ENCODE assay signal across 11 mouse cellular contexts in the genomic region with DNA sequence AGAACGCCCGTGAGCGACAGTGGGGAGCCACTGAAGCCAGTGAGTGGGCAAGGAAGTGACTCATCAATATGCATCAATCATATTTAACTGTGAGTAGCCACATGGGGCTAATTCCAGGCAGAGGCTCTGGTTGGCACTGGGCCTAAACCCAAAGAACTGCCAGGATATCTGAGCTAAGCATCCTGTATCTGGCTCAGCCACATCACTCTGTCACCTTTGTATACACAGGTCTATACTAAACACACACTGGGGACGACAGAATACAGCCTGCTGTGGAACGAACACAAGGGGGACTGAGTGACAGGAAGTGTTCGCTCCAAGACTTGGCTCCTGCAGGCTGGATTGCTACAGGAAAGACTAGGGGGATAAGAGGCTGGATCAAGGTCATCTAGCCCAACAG. TPM values are rescaled to one million over a fixed set of nuclear protein-coding genes. Genes with fewer than 3 reads are reported as not detected.
DNase-seq lines count a peak whose midpoint lies in the region; ATAC-seq and TF ChIP-seq lines count a peak whose summit lies in the region.
"Had no signal": no experiment of that assay in that cellular context is flagged by ENCODE, and none has a peak within 500 bp of the region (broad histone marks: within the 10 kb centered on the region; RNA-seq: fewer than 3 reads in every experiment).

No protein-coding gene starts in this region.

- no peaks in the 10 kb centered on the region for H3K9me3 ChIP-seq in intestine, postnatal 0 days (ENCODE audit: control insufficient read depth)
- no peaks in the 10 kb centered on the region for H3K9me3 ChIP-seq in intestine, embryonic 16.5 days (ENCODE audit: control insufficient read depth, low read length)
- H3K9me3 ChIP-seq in midbrain, postnatal 0 days (ENCODE audit: low read length): no peaks in the 10 kb centered on the region
- H3K9me3 ChIP-seq in midbrain, embryonic 10.5 days (replicated peaks): no peaks in the 10 kb centered on the region

- ATAC-seq in intestine, postnatal 0 days: no peak
- ATAC-seq in intestine, embryonic 16.5 days: no peak
- no peak for ATAC-seq in midbrain, postnatal 0 days (ENCODE audit: low FRiP score)
- ATAC-seq: forebrain, embryonic 14.5 days had no signal

- no peak for TF ChIP-seq POLR2A in myocyte (IDR thresholded peaks at IDR 0.05; ENCODE audit: insufficient read length, low read depth)

- no peaks in the 10 kb centered on the region for H3K4me1 ChIP-seq in intestine, postnatal 0 days (replicated peaks; ENCODE audit: control insufficient read depth, insufficient read depth, low read length)
- H3K4me1 ChIP-seq in intestine, embryonic 16.5 days (ENCODE audit: control insufficient read depth, insufficient read depth, low read length): peaks cover 5% of the 10 kb centered on the region; the same call in 1 of the 2 replicates
- no peaks in the 10 kb centered on the region for H3K4me1 ChIP-seq in midbrain, postnatal 0 days (ENCODE audit: insufficient read depth, low read length)
- H3K4me1 ChIP-seq in midbrain, embryonic 10.5 days: peaks cover 9% of the 10 kb centered on the region; the same call in 1 of the 2 replicates

- H3K79me2 ChIP-seq in myocyte (ENCODE audit: control insufficient read depth, insufficient read depth): no peaks in the 10 kb centered on the region

- peak; percentile 62 to 85 for DNase-seq in adrenal gland, adult (ENCODE audit: inconsistent age in 2 of 2, low spot score in 1 of 2)
- DNase-seq in adrenal gland, adult 8-10 months: no peak
- DNase-seq in midbrain, postnatal 0 days (ENCODE audit: low spot score): peak; percentile 36
- no peak for DNase-seq in midbrain, embryonic 10.5 days (ENCODE audit: low spot score)
- DNase-seq in gastrocnemius, postnatal 4 days (ENCODE audit: low spot score in 2 of 2): no peak
- DNase-seq: embryo, embryonic 11 days had no signal

- peaks cover 6% of the 10 kb centered on the region; the same call in 1 of the 2 replicates for H3K36me3 ChIP-seq in intestine, postnatal 0 days (ENCODE audit: control insufficient read depth, insufficient read depth)
- H3K36me3 ChIP-seq in intestine, embryonic 16.5 days (ENCODE audit: control insufficient read depth, insufficient read depth, low read length): 0 out of 2 replicates have a peak, but pooled peaks cover 6% of the 10 kb centered on the region
- H3K36me3 ChIP-seq in midbrain, postnatal 0 days (ENCODE audit: insufficient read depth, low read length): peaks cover 4% of the 10 kb centered on the region; the same call in 1 of the 2 replicates
- peaks cover 20% of the 10 kb centered on the region for H3K36me3 ChIP-seq in midbrain, embryonic 10.5 days
- H3K36me3 ChIP-seq in myocyte (ENCODE audit: control insufficient read depth, insufficient read depth): no peaks in the 10 kb centered on the region

- H3ac ChIP-seq in myocyte (ENCODE audit: control insufficient read depth, insufficient read length): no peak overlapping the region

- H3K27ac ChIP-seq in intestine, postnatal 0 days (ENCODE audit: low read depth, low read length): peak overlapping the region; percentile 28; the same call in 1 of the 2 replicates
- H3K27ac ChIP-seq in intestine, embryonic 16.5 days (ENCODE audit: low read length): no peak overlapping the region
- no peak overlapping the region for H3K27ac ChIP-seq in midbrain, postnatal 0 days (ENCODE audit: low read depth, low read length)
- H3K27ac ChIP-seq in midbrain, embryonic 10.5 days (replicated peaks): no peak overlapping the region
- H3K27ac ChIP-seq: macrophage had no signal

- H3K4me3 ChIP-seq in intestine, postnatal 0 days (ENCODE audit: low read depth, low read length): no peak overlapping the region
- no peak overlapping the region for H3K4me3 ChIP-seq in intestine, embryonic 16.5 days (ENCODE audit: low read length)
- no peak overlapping the region for H3K4me3 ChIP-seq in midbrain, postnatal 0 days (ENCODE audit: low read depth, low read length)
- no peak overlapping the region for H3K4me3 ChIP-seq in midbrain, embryonic 10.5 days
- H3K4me3 ChIP-seq in myocyte: no peak overlapping the region

- 0 out of 2 replicates have a peak, but pooled peaks have one; percentile 10 for TF ChIP-seq CTCF in intestine, postnatal 0 days (IDR thresholded peaks at IDR 0.05; ENCODE audit: low read depth)
- TF ChIP-seq CTCF in midbrain, postnatal 0 days (IDR thresholded peaks at IDR 0.05): no peak

- no peak overlapping the region for H3K9ac ChIP-seq in intestine, postnatal 0 days (ENCODE audit: low read depth, low read length)
- no peak overlapping the region for H3K9ac ChIP-seq in intestine, embryonic 16.5 days (ENCODE audit: low read depth, low read length)
- H3K9ac ChIP-seq in midbrain, postnatal 0 days (replicated peaks; ENCODE audit: low read length, poor library complexity, severe bottlenecking): no peak overlapping the region

- no peak overlapping the region for H3K4me2 ChIP-seq in intestine, postnatal 0 days (replicated peaks; ENCODE audit: low read depth)
- no peak overlapping the region for H3K4me2 ChIP-seq in intestine, embryonic 16.5 days (ENCODE audit: low read depth, low read length)
- no peak overlapping the region for H3K4me2 ChIP-seq in midbrain, postnatal 0 days (ENCODE audit: low read depth, low read length, poor library complexity, severe bottlenecking)
- peak overlapping the region; percentile 5 for H3K4me2 ChIP-seq in myocyte (ENCODE audit: low read depth)

- 74% methylated on average over 6 of the region's 6 CpGs for WGBS in intestine, postnatal 0 days
- 56% methylated on average over 6 of the region's 6 CpGs for WGBS in intestine, embryonic 16.5 days
- 60% methylated on average over 6 of the region's 6 CpGs for WGBS in midbrain, postnatal 0 days
- 88% methylated on average over 6 of the region's 6 CpGs for WGBS in midbrain, embryonic 10.5 days

- H3K27me3 ChIP-seq in intestine, postnatal 0 days (replicated peaks; ENCODE audit: control insufficient read depth, insufficient read depth, low read length): no peaks in the 10 kb centered on the region
- no peaks in the 10 kb centered on the region for H3K27me3 ChIP-seq in intestine, embryonic 16.5 days (replicated peaks; ENCODE audit: control insufficient read depth, insufficient read depth, low read length)
- H3K27me3 ChIP-seq in midbrain, postnatal 0 days (ENCODE audit: insufficient read depth, low read length): no peaks in the 10 kb centered on the region
- no peaks in the 10 kb centered on the region for H3K27me3 ChIP-seq in midbrain, embryonic 10.5 days (ENCODE audit: low read depth, poor library complexity, severe bottlenecking)
- no peaks in the 10 kb centered on the region for H3K27me3 ChIP-seq in myocyte (ENCODE audit: control insufficient read depth, insufficient read depth, insufficient read length)

TF ChIP-seq in myocyte, 11 proteins besides CTCF, POLR2A, EP300 and RAD21:
- TF ChIP-seq POLR2AphosphoS2 (IDR thresholded peaks at IDR 0.05; ENCODE audit: insufficient read length, low read depth) (no peak), REST (IDR thresholded peaks at IDR 0.05; ENCODE audit: insufficient read depth, insufficient read length) (no peak), SRF (IDR thresholded peaks at IDR 0.05; ENCODE audit: control insufficient read depth, insufficient read length, low read depth) (no peak), CEBPB (IDR thresholded peaks at IDR 0.05; ENCODE audit: insufficient read depth, poor library complexity, severe bottlenecking) (no peak), TCF12 (IDR thresholded peaks at IDR 0.05; ENCODE audit: insufficient read depth, poor library complexity, severe bottlenecking) (no peak), USF1 (IDR thresholded peaks at IDR 0.05; ENCODE audit: low read depth) (no peak), MYOD1 (IDR thresholded peaks at IDR 0.05; ENCODE audit: control insufficient read depth in 1 of 3, insufficient read length in 2 of 3, low read depth in 2 of 3) (no peak), MYOG (IDR thresholded peaks at IDR 0.05; ENCODE audit: control insufficient read depth in 1 of 3, insufficient read depth in 1 of 3, insufficient read length in 2 of 3, low read depth in 2 of 3) (no peak), TCF3 (IDR thresholded peaks at IDR 0.05; ENCODE audit: insufficient read length, low read depth) (no peak), E2F4 (IDR thresholded peaks at IDR 0.05; ENCODE audit: insufficient read depth) (no peak), MAX (IDR thresholded peaks at IDR 0.05; ENCODE audit: low read depth) (no peak)

RNA-seq across cellular contexts. Expression of a gene that starts 16.5 kb away (rescaled TPM):
- total RNA-seq in adrenal gland, adult 8-10 months (2022): 10 to 100 TPM; 32.8 to 55.5 (median 44.3) TPM
- polyA plus RNA-seq in intestine, postnatal 0 days (2015; fragmentation: Nextera tagmentation; extraction: Ambion mirVana): 242 and 257 TPM in 2 replicates
- 250 and 291 TPM in 2 replicates for polyA plus RNA-seq in intestine, embryonic 16.5 days (2015; fragmentation: Nextera tagmentation; extraction: Ambion mirVana)
- total RNA-seq in midbrain, postnatal 0 days (2014; rRNA removed): 25.0 and 29.8 TPM in 2 replicates
- polyA plus RNA-seq in midbrain, postnatal 0 days (2015; fragmentation: Nextera tagmentation; extraction: Ambion mirVana): 19.6 and 20.0 TPM in 2 replicates
- polyA plus RNA-seq in midbrain, embryonic 10.5 days (2016; fragmentation: Nextera tagmentation; extraction: Ambion mirVana): 10.7 and 11.2 TPM in 2 replicates
- polyA plus RNA-seq in myocyte (2012; fragmentation: generic; extraction: Trizol): 24.0 TPM
- 10 to 100 TPM; 20.1 to 22.6 TPM for total RNA-seq in gastrocnemius, postnatal 4 days (2021)

RNA-seq across cellular contexts. Expression of a gene that starts 40.3 kb away (rescaled TPM):
- total RNA-seq in adrenal gland, adult 8-10 months (2022): 10 to 100 TPM; 23.6 to 34.1 (median 29.9) TPM
- polyA plus RNA-seq in intestine, postnatal 0 days (2015; fragmentation: Nextera tagmentation; extraction: Ambion mirVana): 25.7 and 26.1 TPM in 2 replicates
- 73.5 and 88.2 TPM in 2 replicates for polyA plus RNA-seq in intestine, embryonic 16.5 days (2015; fragmentation: Nextera tagmentation; extraction: Ambion mirVana)
- 39.6 and 41.4 TPM in 2 replicates for total RNA-seq in midbrain, postnatal 0 days (2014; rRNA removed)
- 56.5 and 58.4 TPM in 2 replicates for polyA plus RNA-seq in midbrain, postnatal 0 days (2015; fragmentation: Nextera tagmentation; extraction: Ambion mirVana)
- polyA plus RNA-seq in midbrain, embryonic 10.5 days (2016; fragmentation: Nextera tagmentation; extraction: Ambion mirVana): 108 TPM in 2 replicates
- 72.8 TPM for polyA plus RNA-seq in myocyte (2012; fragmentation: generic; extraction: Trizol)
- total RNA-seq in gastrocnemius, postnatal 4 days (2021): 10 to 100 TPM; 17.6 to 21.1 TPM

Comparison
In these comparisons a context has a peak if more than half of its experiments do, and no peak if none do; other contexts are left out.
1. DNase-seq: peak in adrenal gland, adult (2 of 2) and midbrain, postnatal 0 days (single experiment); none in adrenal gland, adult 8-10 months (single experiment), midbrain, embryonic 10.5 days (single experiment) and gastrocnemius, postnatal 4 days (0 of 2).